Mouse (Mus musculus) lung, postnatal 0 days (tissue): ENCODE results near the gene Ppp2r1b.

Experiments
- CTCF ChIP-seq: IDR thresholded peaks from 2 replicates; pipeline ENCODE4 v1.5.1; 2016; ENCODE audit warnings: antibody characterized with exemption, mild to moderate bottlenecking
- EP300 ChIP-seq: IDR thresholded peaks from 2 replicates; pipeline ENCODE4 v1.6.1; 2016; ENCODE audit warnings: antibody characterized with exemption, mild to moderate bottlenecking, control low read depth

GRCm38 (mm10) chr9:50813796-50814195 lies 31.3 kb upstream of the Ppp2r1b start:
- TF ChIP-seq CTCF (no peak), EP300 (no peak)
